Mouse (Mus musculus) mouse embryonic stem cell (cell line): ENCODE results near the gene Rpl18a.

ENCODE experiments used
- in situ Hi-C, 2 experiments: fragments of 300-500 bp; cut with MboI; formaldehyde crosslinking; loops; 1 replicate in 1 of 2; 3 replicates in 1 of 2; pipeline ENCODE4 v1.14.3; 2019 to 2020; ENCODE audit warnings: low sequenced_read_pairs in 2 of 2, low pct_unique_long_range_greater_than_20kb in 1 of 2, mixed read lengths in 1 of 2; ENCODE audit not compliant: unreplicated experiment in 1 of 2

Rpl18a gene

GRCm38 (mm10) chr8:70897021-70897680, at the start of gene Rpl18a:
TSS of gene Rpl18a (minus strand) at chr8:70897412.
- in situ Hi-C loops: no loop called here

DNA sequence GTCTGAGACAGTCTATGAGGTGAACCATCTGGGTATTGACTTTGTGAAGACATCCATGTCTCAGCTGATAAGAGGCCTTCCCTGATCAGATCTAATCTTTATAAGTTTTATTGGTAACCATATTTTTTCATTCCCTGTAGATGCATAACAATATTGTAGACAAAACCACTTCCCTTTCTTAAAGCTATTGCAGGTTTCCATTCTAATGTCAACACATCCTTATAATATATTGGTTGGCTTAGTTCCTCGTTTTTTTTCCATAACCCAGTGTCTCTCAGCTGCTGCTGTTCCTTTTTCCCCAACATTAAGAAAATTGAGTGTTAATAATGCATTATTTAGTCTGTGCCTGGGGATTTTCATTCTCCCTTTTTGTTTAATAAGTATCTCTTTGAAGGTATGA, 46.0 kb upstream of the Rpl18a start:
- in situ Hi-C loops: no loop called here

GRCm38 (mm10) chr8:70941478-70941877, 44.3 kb upstream of the Rpl18a start:
- in situ Hi-C loops: no loop called here

DNA sequence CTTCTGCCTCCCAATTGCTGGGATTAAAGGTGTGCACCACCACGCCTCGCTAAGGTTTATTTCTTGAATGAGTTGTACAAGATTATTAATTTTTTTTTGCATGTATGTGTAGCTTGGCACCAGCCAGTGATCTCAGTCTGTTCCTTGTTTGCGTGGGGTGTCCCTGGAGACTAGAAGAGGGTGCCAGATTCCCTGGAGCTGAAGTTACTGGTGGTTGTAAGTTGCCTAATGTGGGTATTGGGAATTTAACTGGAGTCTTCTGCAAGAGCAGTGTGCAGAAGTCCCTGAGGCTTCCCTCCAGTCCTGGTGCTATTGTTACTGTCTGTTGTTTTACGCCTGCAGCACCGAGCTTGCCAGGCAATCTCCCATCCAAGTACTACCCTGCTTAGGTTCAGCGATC, 40.0 kb upstream of the Rpl18a start:
- in situ Hi-C loops: no loop called here

GRCm38 (mm10) chr8:70934786-70935185, 37.6 kb upstream of the Rpl18a start:
- in situ Hi-C loops: no loop called here

GRCm38 (mm10) chr8:70933036-70933435, 35.8 kb upstream of the Rpl18a start:
- in situ Hi-C loops: no loop called here

DNA sequence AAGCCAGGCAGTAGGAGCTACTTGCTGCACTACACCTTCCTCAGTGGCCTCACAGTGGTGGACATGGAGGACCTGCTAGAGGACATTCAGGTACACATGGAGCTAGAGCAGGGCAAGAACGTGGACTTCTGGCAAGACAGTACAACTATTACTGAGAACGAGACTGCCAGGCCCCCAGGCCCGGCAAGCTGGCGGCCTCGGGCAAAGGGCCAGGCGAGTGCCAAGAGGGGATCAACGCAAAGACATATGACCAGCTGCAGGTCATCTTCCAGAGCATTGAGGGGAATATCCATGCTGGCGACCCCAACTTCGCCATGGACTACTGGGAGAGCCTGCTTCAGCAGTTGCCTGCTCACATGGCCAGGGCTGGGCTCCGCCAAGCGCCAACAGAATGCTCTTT, 34.5 kb upstream of the Rpl18a start:
- in situ Hi-C loops: no loop called here

- in situ Hi-C loops: no loop called here
Observed at GRCm38 (mm10) chr8:70928778-70929322, 31.6 kb upstream of the Rpl18a start.

DNA sequence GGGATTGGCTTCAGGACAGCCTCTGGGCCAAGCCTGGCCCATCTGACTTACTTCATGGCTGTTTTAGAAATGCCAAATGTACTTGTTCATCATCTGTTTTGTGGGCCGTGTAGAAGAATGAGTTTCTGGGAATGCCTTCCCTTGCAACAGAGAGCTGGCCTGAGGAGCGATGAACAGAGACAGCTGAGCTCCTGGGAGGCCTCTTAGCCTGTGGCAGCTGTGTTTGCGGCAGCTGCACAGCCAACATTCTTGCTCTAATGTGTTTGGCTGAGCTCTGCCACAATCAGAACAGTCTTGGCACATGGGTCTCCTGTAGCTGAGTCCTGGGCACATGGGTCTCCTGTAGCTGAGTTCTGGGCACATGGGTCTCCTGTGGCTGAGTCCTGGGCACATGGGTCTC, 30.9 kb upstream of the Rpl18a start:
- in situ Hi-C loops: no loop called here

DNA sequence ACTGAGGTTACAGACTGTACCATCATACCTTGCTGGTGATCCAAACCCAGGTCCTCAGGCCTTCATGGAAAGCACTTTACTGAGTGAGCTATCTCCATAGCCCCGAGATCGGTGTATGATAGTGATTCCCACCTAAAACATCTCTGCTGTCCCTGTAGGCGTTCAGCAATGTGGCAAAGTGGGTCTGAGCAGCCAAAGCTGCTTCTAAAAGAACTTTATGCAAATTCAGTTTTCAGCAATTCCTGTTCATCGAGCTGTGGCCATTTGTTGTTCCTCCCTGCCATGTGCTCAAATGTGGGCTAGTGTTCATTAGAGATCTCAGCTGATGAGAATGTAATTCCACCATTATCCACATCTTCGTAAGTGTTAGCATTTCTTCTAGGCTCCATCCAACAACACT, 29.2 kb upstream of the Rpl18a start:
- in situ Hi-C loops: no loop called here

DNA sequence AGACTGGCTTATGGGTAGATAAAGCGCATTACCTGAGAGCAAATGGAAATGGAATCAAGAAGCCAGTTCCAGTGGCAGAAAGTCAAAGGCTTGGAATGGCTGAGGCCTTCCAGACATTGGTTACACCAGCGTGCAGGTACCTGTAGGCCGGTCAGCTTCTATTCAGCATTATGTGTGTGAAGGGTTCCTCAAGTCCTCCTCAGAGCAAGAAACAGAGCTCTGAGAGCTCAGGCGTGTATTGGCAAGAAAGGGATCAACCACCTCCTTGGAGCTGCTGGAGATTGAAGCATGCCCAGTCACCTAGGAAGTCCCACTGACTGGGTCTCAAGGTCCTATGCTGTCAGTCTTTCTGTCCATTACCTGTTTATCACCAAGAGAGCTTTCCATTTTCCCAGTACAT, 28.5 kb upstream of the Rpl18a start:
- in situ Hi-C loops: no loop called here

GRCm38 (mm10) chr8:70924151-70924550, 26.9 kb upstream of the Rpl18a start:
- in situ Hi-C loops: no loop called here

GRCm38 (mm10) chr8:70920049-70920922, 23.1 kb upstream of the Rpl18a start:
- in situ Hi-C loops: no loop called here

- in situ Hi-C loops: no loop called here
Observed at GRCm38 (mm10) chr8:70914704-70915103, 17.5 kb upstream of the Rpl18a start.

GRCm38 (mm10) chr8:70913523-70913922, 16.3 kb upstream of the Rpl18a start:
- in situ Hi-C loops: no loop called here

DNA sequence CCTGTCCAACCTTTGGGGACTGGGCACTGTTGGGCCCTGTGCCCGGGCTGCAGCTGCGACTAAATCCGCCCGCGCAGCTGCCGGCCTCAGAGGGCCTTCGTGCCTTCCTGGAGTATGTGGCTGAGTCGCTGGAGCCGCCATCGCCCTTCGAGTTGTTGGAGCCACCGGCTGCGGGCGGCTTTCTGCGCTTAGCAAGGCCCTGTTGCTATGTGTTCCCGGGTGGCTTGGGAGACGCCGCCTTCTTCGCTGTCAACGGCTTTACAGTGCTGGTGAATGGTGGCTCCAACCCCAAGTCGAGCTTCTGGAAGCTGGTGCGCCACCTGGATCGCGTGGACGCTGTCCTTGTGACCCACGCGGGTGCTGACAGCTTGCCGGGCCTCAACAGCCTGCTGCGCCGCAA, 15.7 kb upstream of the Rpl18a start:
- in situ Hi-C loops: no loop called here

DNA sequence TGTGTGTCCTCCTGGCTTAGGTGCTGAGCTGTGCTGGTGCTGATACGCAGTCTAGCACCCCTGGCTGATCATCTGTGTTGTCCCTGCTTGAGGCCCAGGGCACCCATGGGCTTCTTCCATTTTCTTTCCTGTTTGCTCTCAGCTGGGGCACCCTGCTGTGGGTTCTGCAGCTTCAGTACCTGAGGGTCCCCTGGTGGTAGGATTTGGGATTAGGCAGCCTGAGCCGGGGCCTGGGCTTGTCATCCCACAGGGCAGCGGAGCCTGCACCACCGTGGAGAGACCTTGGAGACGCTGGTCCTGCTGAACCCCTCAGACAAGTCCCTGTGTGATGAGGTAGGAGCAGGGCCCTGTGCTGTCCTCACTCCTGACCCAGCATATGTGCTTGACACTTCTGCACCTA, 14.4 kb upstream of the Rpl18a start:
- in situ Hi-C loops: no loop called here

DNA sequence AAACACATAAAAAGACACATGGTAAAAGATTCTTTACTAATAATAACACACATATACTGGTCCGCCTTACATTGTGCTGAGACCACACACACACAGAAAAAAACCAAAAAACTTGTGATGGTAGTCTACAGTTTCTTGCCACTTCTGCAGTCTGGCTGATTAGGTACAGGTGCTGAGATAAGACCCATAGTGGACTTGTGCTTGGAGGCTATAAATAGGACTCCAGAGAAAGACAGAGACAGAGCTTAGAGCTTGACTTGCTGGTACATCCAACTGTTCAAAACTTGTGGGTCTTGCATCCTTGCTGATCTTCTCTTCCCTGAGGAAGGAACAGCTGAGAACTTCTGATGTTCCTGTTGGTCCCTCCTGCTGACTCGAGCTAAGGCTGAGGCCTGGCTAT, 10.3 kb upstream of the Rpl18a start:
- in situ Hi-C loops: no loop called here

DNA sequence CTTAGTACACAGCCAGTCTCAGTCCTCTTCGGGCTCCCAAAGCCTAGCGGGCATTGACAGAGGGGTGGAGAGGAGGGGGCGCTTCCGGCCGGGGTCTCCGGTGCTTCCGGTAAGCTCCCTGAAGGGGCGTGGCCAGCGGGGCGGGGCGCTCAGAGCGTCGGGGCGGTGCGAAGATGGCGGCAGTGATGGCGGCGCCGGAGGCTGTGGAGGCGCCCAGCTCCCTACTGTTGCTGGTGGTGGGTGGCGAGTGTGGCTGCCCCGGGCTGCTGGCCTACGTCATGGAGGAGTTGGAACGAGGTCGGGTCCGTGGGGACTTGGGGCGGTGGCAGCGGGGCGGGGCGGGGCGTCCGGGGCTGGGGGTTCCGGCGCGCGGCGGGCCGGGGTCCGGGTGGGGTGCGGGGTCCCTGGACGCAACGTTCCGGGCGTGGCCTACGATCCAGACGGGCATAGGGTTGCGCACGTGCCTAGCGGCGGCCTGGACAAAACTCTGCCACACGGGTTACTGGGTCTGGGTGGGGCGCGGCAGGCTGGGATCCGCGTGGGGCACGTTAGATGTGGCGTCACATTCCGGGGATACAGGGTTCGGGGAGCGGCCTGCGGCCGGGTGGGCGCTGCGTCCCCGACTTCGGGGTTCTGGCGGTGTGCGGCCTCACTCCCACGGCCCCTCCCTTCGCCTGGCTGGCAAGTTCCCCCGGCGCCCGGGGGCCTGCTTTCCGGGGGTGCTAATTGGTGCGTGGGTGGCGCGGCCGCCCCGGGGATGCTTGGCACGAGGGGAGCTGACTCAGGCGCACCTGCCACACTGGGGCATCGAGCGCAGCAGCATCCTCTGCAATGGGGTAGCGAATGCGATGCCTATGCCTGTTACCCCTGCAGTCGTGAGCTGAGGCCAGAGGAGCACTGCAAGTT, 8.9 kb upstream of the Rpl18a start, which contains the start of gene Map1s:
TSS of gene Map1s (plus strand) at position 102 of the 906 bp plus-strand sequence.
- in situ Hi-C loops: no loop called here
